Mouse (Mus musculus): Measurements from ENCODE around the gene Misp.

Misp gene

GRCm38 (mm10) chr10:79795905-79796304 lies 24.9 kb upstream of the Misp start:
- no peak for DNase-seq

GRCm38 (mm10) chr10:79797326-79797725 lies 23.5 kb upstream of the Misp start:
- DNase-seq: no peak

GRCm38 (mm10) chr10:79798289-79798928 lies 22.4 kb upstream of the Misp start:
- no peak for DNase-seq

GRCm38 (mm10) chr10:79800508-79800907 lies 20.3 kb upstream of the Misp start:
- DNase-seq: no peak

- DNase-seq: no peak
Measured at GRCm38 (mm10) chr10:79801837-79802236, 19.0 kb upstream of the Misp start.

- DNase-seq: peak; percentile 40
Measured at GRCm38 (mm10) chr10:79802331-79802971, 18.3 kb upstream of the Misp start.

GRCm38 (mm10) chr10:79803716-79804323 lies 17.0 kb upstream of the Misp start:
- DNase-seq: peak; percentile 51

- DNase-seq: no peak
Measured at GRCm38 (mm10) chr10:79805636-79806035, 15.2 kb upstream of the Misp start.

GRCm38 (mm10) chr10:79806331-79806730 lies 14.5 kb upstream of the Misp start:
- DNase-seq: no peak

- no peak for DNase-seq
Measured at GRCm38 (mm10) chr10:79806972-79807371, 13.8 kb upstream of the Misp start.

- DNase-seq: peak; percentile 44
Measured at GRCm38 (mm10) chr10:79807826-79808225, 13.0 kb upstream of the Misp start.

GRCm38 (mm10) chr10:79808728-79809127 lies 12.1 kb upstream of the Misp start:
- no peak for DNase-seq

GRCm38 (mm10) chr10:79811736-79812637 lies 8.8 kb upstream of the Misp start:
- DNase-seq: peak; percentile 92

GRCm38 (mm10) chr10:79814271-79814842 lies 6.4 kb upstream of the Misp start:
- no peak for DNase-seq

GRCm38 (mm10) chr10:79815671-79816494 lies 4.9 kb upstream of the Misp start:
- DNase-seq: no peak

GRCm38 (mm10) chr10:79817111-79817510 lies 3.7 kb upstream of the Misp start:
- DNase-seq: no peak

GRCm38 (mm10) chr10:79818225-79818624 lies 2.6 kb upstream of the Misp start:
- DNase-seq: no peak

- no peak for DNase-seq
Measured at GRCm38 (mm10) chr10:79819606-79820005, 1.2 kb upstream of the Misp start.

- DNase-seq: no peak
Measured at GRCm38 (mm10) chr10:79820277-79820676, 512 bp upstream of the Misp start.

- DNase-seq: no peak
Measured at GRCm38 (mm10) chr10:79821731-79822130, 942 bp downstream of the Misp start.

GRCm38 (mm10) chr10:79822372-79822771 lies 1.6 kb downstream of the Misp start:
- no peak for DNase-seq

- DNase-seq: no peak
Measured at GRCm38 (mm10) chr10:79823011-79823410, 2.2 kb downstream of the Misp start.
